Mouse (Mus musculus): ENCODE measurements around the gene Ptpre. TPM values are rescaled to one million over a fixed set of nuclear protein-coding genes. Genes with fewer than 3 reads are reported as not detected.
"Not testable (repeated sequence)": the region's sequence is repeated elsewhere in the genome, so short reads cannot be mapped to it uniquely, and the experiment has no call there.

The Ptpre gene
- polyA plus RNA-seq, 1 experiment from 2014 or later: 6.3 TPM

- Histone ChIP-seq H3K36me3 (no peaks in the 10 kb centered on the region), H3K27ac (replicated peaks) (no peak overlapping the region), H3K4me1 (peaks cover 7% of the 10 kb centered on the region; the same call in 1 of the 2 replicates), H3K9me3 (replicated peaks) (no peaks in the 10 kb centered on the region), H3K27me3 (no peaks in the 10 kb centered on the region), H3K4me3 (replicated peaks) (no peak overlapping the region), H3K9ac (no peak overlapping the region), H3K4me2 (replicated peaks) (no peak overlapping the region)
- ATAC-seq (ENCODE audit: insufficient number of reproducible peaks, low FRiP score, low TSS enrichment, low read depth): no peak
- 36% methylated on average over 16 of the region's 16 CpGs for WGBS
Measured at GRCm38 (mm10) chr7:135668852-135669739, 131.8 kb downstream of the Ptpre start.

GRCm38 (mm10) chr7:135673576-135673975 is 136.3 kb downstream of the Ptpre start:
- peaks cover 7% of the 10 kb centered on the region; the same call in 1 of the 2 replicates for H3K4me1 ChIP-seq
- H3K9me3 ChIP-seq (replicated peaks): no peaks in the 10 kb centered on the region
- H3K27ac ChIP-seq (replicated peaks): no peak overlapping the region
- no peaks in the 10 kb centered on the region for H3K27me3 ChIP-seq
- no peak overlapping the region for H3K4me3 ChIP-seq (replicated peaks)
- 54% methylated on average over 3 of the region's 3 CpGs for WGBS
- H3K36me3 ChIP-seq: no peaks in the 10 kb centered on the region
- no peak overlapping the region for H3K9ac ChIP-seq
- no peak for ATAC-seq (ENCODE audit: insufficient number of reproducible peaks, low FRiP score, low TSS enrichment, low read depth)
- H3K4me2 ChIP-seq (replicated peaks): no peak overlapping the region

GRCm38 (mm10) chr7:135676722-135677121 is 139.4 kb downstream of the Ptpre start:
- H3K4me2 ChIP-seq (replicated peaks): no peak overlapping the region
- no peaks in the 10 kb centered on the region for H3K36me3 ChIP-seq
- no peak overlapping the region for H3K9ac ChIP-seq
- 74% methylated on average over 8 of the region's 8 CpGs for WGBS
- H3K4me3 ChIP-seq (replicated peaks): no peak overlapping the region
- ATAC-seq (ENCODE audit: insufficient number of reproducible peaks, low FRiP score, low TSS enrichment, low read depth): no peak
- no peaks in the 10 kb centered on the region for H3K27me3 ChIP-seq
- no peaks in the 10 kb centered on the region for H3K9me3 ChIP-seq (replicated peaks)
- H3K27ac ChIP-seq (replicated peaks): no peak overlapping the region
- H3K4me1 ChIP-seq: no peaks in the 10 kb centered on the region

DNA sequence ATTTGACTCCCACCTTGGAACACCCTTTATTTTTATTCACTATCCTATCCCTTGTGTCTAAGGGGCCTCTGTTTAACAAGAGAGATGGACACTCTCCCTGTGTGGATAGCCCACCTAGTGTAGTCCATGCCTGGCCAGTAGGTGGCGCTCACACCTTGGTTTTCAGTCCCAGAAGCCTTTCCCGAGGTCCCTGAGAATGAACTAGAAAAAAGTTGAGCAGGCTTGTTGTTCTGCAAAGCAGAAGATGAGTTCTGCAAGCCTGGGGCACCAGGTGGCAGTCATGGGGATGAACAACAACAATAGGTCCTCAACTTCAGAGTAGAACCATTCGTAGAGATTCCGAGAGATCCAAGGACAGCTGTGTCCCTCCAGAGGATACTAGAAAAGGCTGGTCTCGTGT is 143.1 kb downstream of the Ptpre start:
- Histone ChIP-seq H3K4me2 (replicated peaks) (no peak overlapping the region), H3K9ac (no peak overlapping the region), H3K4me3 (replicated peaks) (no peak overlapping the region), H3K27me3 (no peaks in the 10 kb centered on the region), H3K27ac (replicated peaks) (no peak overlapping the region), H3K36me3 (peaks cover under 1% of the 10 kb centered on the region), H3K9me3 (replicated peaks) (no peaks in the 10 kb centered on the region), H3K4me1 (no peaks in the 10 kb centered on the region)
- 66% methylated on average over 5 of the region's 5 CpGs for WGBS
- ATAC-seq (ENCODE audit: insufficient number of reproducible peaks, low FRiP score, low TSS enrichment, low read depth): no peak

DNA sequence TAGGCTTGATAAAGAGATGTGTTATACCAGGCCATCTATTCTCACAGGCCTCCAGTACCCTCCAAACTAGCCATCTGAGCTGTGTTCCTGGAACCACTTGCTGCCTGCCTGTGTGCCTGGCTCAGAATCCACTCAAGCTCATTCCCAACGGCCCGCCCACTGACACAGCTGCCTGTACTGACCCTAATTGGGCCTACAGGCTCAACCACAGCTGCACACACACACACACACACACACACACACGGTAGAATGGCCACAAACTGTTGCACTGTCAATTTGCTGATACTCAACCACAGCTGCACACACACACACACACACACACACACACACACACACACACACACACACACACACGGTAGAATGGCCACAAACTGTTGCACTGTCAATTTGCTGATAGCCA is 146.8 kb downstream of the Ptpre start:
- H3K9me3 ChIP-seq (replicated peaks): not testable (repeated sequence)
- WGBS: 63% methylated on average over 4 of the region's 4 CpGs

DNA sequence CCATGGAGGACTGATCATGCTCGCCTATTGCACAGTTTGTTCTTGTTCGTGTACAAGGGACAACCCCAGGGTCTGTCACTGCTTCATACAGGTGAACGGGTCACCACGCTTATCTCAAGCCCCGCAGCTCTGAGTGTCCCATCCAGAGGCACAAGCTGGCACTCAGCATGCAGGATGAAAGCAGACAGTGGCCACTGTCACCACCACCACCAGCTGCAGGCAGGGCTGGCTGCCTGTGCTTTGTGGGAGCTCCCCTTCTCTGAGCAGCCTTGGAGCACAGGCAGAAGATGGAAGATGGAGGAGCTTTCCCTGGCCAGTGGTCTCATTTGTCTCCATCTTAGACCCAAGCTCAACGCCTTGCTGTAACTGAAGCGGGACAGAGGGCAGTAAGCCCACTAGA is 147.7 kb downstream of the Ptpre start:
- Histone ChIP-seq H3K27me3 (no peaks in the 10 kb centered on the region), H3K27ac (replicated peaks) (no peak overlapping the region), H3K4me3 (replicated peaks) (no peak overlapping the region), H3K9me3 (replicated peaks) (no peaks in the 10 kb centered on the region), H3K9ac (no peak overlapping the region), H3K4me2 (replicated peaks) (no peak overlapping the region), H3K36me3 (peaks cover 40% of the 10 kb centered on the region), H3K4me1 (no peaks in the 10 kb centered on the region)
- no peak for ATAC-seq (ENCODE audit: insufficient number of reproducible peaks, low FRiP score, low TSS enrichment, low read depth)
- 85% methylated on average over 7 of the region's 7 CpGs for WGBS

More for the DNA sequence above, 146.8 kb downstream of the Ptpre start:
- H3K4me1 ChIP-seq; H3K27me3 ChIP-seq; H3K27ac ChIP-seq (replicated peaks); H3K4me2 ChIP-seq (replicated peaks); H3K9ac ChIP-seq; H3K4me3 ChIP-seq (replicated peaks): not testable (repeated sequence)
- peaks cover 34% of the 10 kb centered on the region for H3K36me3 ChIP-seq
- 0 out of 2 replicates have a peak, but pooled peaks have one; percentile 13 for ATAC-seq (ENCODE audit: insufficient number of reproducible peaks, low FRiP score, low TSS enrichment, low read depth)

GRCm38 (mm10) chr7:135689396-135689795 is 152.1 kb downstream of the Ptpre start:
- Histone ChIP-seq H3K4me1 (no peaks in the 10 kb centered on the region), H3K36me3 (peaks cover 74% of the 10 kb centered on the region), H3K9ac (no peak overlapping the region), H3K4me2 (replicated peaks) (no peak overlapping the region), H3K27me3 (no peaks in the 10 kb centered on the region), H3K9me3 (replicated peaks) (no peaks in the 10 kb centered on the region), H3K27ac (replicated peaks) (no peak overlapping the region), H3K4me3 (replicated peaks) (no peak overlapping the region)
- no peak for ATAC-seq (ENCODE audit: insufficient number of reproducible peaks, low FRiP score, low TSS enrichment, low read depth)
- 93% methylated on average over 7 of the region's 7 CpGs for WGBS

GRCm38 (mm10) chr7:135691941-135692340 is 154.7 kb downstream of the Ptpre start:
- WGBS: 96% methylated on average over 5 of the region's 5 CpGs
- no peak overlapping the region for H3K4me2 ChIP-seq (replicated peaks)
- no peak overlapping the region for H3K27ac ChIP-seq (replicated peaks)
- peaks cover 78% of the 10 kb centered on the region for H3K36me3 ChIP-seq
- H3K9me3 ChIP-seq (replicated peaks): no peaks in the 10 kb centered on the region
- no peak overlapping the region for H3K9ac ChIP-seq
- no peak overlapping the region for H3K4me3 ChIP-seq (replicated peaks)
- no peaks in the 10 kb centered on the region for H3K27me3 ChIP-seq
- ATAC-seq (ENCODE audit: insufficient number of reproducible peaks, low FRiP score, low TSS enrichment, low read depth): no peak
- no peaks in the 10 kb centered on the region for H3K4me1 ChIP-seq

DNA sequence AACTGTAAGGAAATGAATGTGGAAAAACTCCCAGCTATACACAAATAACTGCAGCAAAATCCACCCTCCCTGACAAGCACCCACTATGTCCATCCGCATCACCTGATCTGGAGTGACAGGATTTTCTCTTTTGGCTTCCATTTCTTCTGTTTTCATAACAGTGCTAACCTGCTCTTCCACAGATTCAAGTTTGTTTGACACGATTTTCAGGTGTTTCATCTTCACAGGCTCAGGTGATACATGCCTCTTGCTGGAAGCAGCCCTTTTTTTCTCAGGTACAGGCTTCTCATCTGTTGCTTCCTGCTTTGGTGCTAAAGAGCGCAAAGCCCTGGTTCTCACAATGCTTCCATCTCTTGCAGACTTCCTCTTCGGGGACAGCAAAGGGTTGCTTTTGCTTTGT is 156.8 kb downstream of the Ptpre start:
- H3K4me3 ChIP-seq (replicated peaks): no peak overlapping the region
- no peak overlapping the region for H3K9ac ChIP-seq
- H3K4me1 ChIP-seq: no peaks in the 10 kb centered on the region
- H3K36me3 ChIP-seq: peaks cover 80% of the 10 kb centered on the region
- no peak for ATAC-seq (ENCODE audit: insufficient number of reproducible peaks, low FRiP score, low TSS enrichment, low read depth)
- no peak overlapping the region for H3K27ac ChIP-seq (replicated peaks)
- WGBS: 87% methylated on average over 4 of the region's 4 CpGs
- no peaks in the 10 kb centered on the region for H3K9me3 ChIP-seq (replicated peaks)
- H3K4me2 ChIP-seq (replicated peaks): no peak overlapping the region
- H3K27me3 ChIP-seq: no peaks in the 10 kb centered on the region

DNA sequence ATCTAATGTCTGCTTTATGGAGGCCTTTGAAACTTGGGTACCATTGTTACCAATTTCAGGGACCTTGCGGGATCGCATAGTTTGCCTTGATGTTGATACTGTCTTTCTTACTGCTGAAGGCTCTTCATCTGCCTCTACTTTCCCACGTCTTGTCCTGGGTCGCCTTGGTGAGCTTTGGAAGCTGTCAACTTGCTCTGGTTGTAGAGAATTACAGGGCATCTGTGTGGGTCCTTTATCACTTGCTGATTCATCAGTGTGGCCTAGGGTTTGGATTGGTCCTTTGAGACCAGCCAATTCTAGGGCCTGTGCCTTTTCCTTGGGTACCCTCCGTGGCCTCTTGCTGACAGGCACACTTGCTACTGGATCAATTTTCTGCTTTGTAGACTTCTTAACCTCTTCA is 157.5 kb downstream of the Ptpre start:
- Histone ChIP-seq H3K36me3 (peaks cover 79% of the 10 kb centered on the region), H3K4me2 (replicated peaks) (no peak overlapping the region), H3K4me1 (no peaks in the 10 kb centered on the region), H3K9me3 (replicated peaks) (no peaks in the 10 kb centered on the region), H3K27ac (replicated peaks) (no peak overlapping the region), H3K4me3 (replicated peaks) (no peak overlapping the region), H3K9ac (no peak overlapping the region), H3K27me3 (no peaks in the 10 kb centered on the region)
- WGBS: 94% methylated on average over 5 of the region's 5 CpGs
- no peak for ATAC-seq (ENCODE audit: insufficient number of reproducible peaks, low FRiP score, low TSS enrichment, low read depth)

- no peak overlapping the region for H3K27ac ChIP-seq (replicated peaks)
- H3K4me2 ChIP-seq (replicated peaks): no peak overlapping the region
- no peak overlapping the region for H3K9ac ChIP-seq
- peaks cover 84% of the 10 kb centered on the region for H3K36me3 ChIP-seq
- H3K27me3 ChIP-seq: no peaks in the 10 kb centered on the region
- ATAC-seq (ENCODE audit: insufficient number of reproducible peaks, low FRiP score, low TSS enrichment, low read depth): no peak
- no peaks in the 10 kb centered on the region for H3K4me1 ChIP-seq
- 86% methylated on average over 4 of the region's 4 CpGs for WGBS
- no peak overlapping the region for H3K4me3 ChIP-seq (replicated peaks)
- no peaks in the 10 kb centered on the region for H3K9me3 ChIP-seq (replicated peaks)
Measured at GRCm38 (mm10) chr7:135696127-135696526, 158.8 kb downstream of the Ptpre start.

All from embryonic facial prominence, embryonic 15.5 days (tissue).